Mouse (Mus musculus) limb, embryonic 10.5 days (tissue): ENCODE measurements around the gene Cbfa2t2. TPM values are rescaled to one million over a fixed set of nuclear protein-coding genes. Genes with fewer than 3 reads are reported as not detected.
A peak's percentile ranks its signal among the peaks of the same experiment; 100 is the strongest.

Experiments used
- DNase-seq: peaks from one replicate; pipeline ENCODE4 v3.0.0-alpha.2; 2017; ENCODE audit warnings: low spot score
- H3K27ac ChIP-seq: fragments of 300-500 bp; sonication (generic); 2 replicates; pipeline ENCODE4 v1.5.1; 2016; ENCODE audit warnings: mild to moderate bottlenecking
- H3K27me3 ChIP-seq: fragments of 300-500 bp; sonication (generic); 2 replicates; pipeline ENCODE4 v1.6.1; 2016; ENCODE audit warnings: low read depth, mild to moderate bottlenecking; ENCODE audit not compliant: poor library complexity, severe bottlenecking
- H3K36me3 ChIP-seq: fragments of 300-500 bp; sonication (generic); 2 replicates; pipeline ENCODE4 v1.6.1; 2016; ENCODE audit warnings: mild to moderate bottlenecking, moderate library complexity
- H3K4me1 ChIP-seq: fragments of 300-500 bp; sonication (generic); 2 replicates; pipeline ENCODE4 v1.6.1; 2016
- H3K4me3 ChIP-seq: fragments of 300-500 bp; sonication (generic); 2 replicates; pipeline ENCODE4 v1.5.1; 2016; ENCODE audit warnings: mild to moderate bottlenecking, moderate library complexity
- H3K9me3 ChIP-seq: fragments of 300-500 bp; sonication (generic); replicated peaks from 2 replicates; pipeline ENCODE4 v1.6.1; 2016; ENCODE audit warnings: mild to moderate bottlenecking
- WGBS: fragments of 180-500 bp; shearing (Covaris S2); methylation state at CpG from one replicate; pipeline ENCODE4 v1.1.7; 2016; 5-methylcytosine and 5-hydroxymethylcytosine counted together
- polyA plus RNA-seq: library from polyadenylated mRNA; unstranded; fragments of >200 nt; fragmentation: Nextera tagmentation; extraction: Ambion mirVana; gene quantifications from 2 replicates; pipeline ENCODE4 v1.2.1, GENCODE M21; 2016

The Cbfa2t2 gene
- polyA plus RNA-seq, 1 experiment from 2014 or later: 59.2 TPM

DNA sequence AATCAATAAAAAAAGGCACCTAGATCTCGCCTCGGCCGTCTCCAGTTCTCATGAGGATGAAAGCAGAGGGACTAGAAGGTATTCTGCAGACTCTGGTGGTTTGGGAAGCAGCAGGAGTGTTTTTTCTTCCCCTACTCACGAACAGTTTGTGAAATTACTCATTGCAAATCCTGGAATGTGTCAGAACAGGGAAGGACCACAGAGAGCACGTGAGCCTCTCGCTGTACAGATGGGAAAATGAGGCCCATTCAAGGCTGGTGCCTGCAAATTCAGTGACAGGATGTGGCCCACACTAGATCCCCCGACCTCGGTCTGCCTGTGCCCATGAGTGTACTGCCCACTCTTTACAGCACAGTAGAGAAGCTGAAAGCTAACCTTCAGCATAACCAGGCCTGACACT lies 135.7 kb downstream of the Cbfa2t2 start:
- Histone ChIP-seq H3K4me1 (peaks cover 35% of the 10 kb centered on the region), H3K36me3 (0 out of 2 replicates have a peak, but pooled peaks cover 3% of the 10 kb centered on the region)
- no peak for DNase-seq

DNA sequence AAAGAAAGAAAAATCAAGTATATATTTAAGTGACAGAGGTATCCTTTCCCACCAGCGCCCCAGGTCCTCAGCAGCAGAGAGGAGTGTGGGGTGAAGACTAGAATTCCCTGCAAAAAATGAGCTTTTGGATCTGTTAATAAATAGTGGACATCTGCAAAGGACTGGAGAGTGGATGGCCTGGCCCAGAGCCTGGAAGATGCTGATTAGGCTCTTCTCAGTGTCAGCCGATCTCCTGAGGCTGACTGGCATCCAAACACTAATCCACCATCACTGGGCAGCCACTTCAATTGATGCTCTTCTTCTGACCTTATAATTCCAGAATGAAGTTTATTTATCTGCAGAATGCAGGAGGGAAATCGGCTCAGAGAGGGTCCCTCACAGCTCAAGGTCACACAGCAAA lies 136.7 kb downstream of the Cbfa2t2 start:
- 93% methylated on average over 3 of the region's 3 CpGs for WGBS

More for the DNA sequence above, 135.7 kb downstream of the Cbfa2t2 start:
- Histone ChIP-seq H3K27ac (no peak overlapping the region), H3K4me3 (no peak overlapping the region), H3K9me3 (no peaks in the 10 kb centered on the region), H3K27me3 (no peaks in the 10 kb centered on the region)
- 81% methylated on average over 8 of the region's 8 CpGs for WGBS

DNA sequence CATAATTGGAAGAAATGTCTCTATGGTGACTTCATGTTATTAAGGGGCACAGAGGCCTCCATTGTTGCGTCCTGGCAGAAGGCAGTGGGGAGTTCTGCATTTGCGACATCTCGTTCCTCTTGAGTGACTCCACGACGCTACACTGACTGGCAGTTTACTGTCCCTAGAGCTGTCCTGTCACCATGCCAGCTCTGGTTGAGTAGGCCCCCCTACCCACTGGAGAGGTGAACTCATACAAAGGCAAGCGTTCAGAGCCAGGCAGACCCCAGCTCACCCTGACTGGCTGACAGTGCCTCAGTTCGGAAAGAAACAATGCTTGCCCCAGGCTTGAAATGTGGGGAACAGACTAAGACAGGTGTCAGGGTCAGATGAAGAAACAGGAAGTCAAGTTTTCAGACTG lies 138.0 kb downstream of the Cbfa2t2 start:
- Histone ChIP-seq H3K4me3 (no peak overlapping the region), H3K9me3 (no peaks in the 10 kb centered on the region), H3K27ac (no peak overlapping the region), H3K36me3 (no peaks in the 10 kb centered on the region), H3K27me3 (no peaks in the 10 kb centered on the region), H3K4me1 (peaks cover 19% of the 10 kb centered on the region)
- no peak for DNase-seq
- 79% methylated on average over 7 of the region's 7 CpGs for WGBS

More for the DNA sequence above, 136.7 kb downstream of the Cbfa2t2 start:
- Histone ChIP-seq H3K27ac (no peak overlapping the region), H3K4me3 (no peak overlapping the region), H3K9me3 (no peaks in the 10 kb centered on the region), H3K4me1 (peaks cover 31% of the 10 kb centered on the region), H3K36me3 (no peaks in the 10 kb centered on the region), H3K27me3 (no peaks in the 10 kb centered on the region)
- no peak for DNase-seq

DNA sequence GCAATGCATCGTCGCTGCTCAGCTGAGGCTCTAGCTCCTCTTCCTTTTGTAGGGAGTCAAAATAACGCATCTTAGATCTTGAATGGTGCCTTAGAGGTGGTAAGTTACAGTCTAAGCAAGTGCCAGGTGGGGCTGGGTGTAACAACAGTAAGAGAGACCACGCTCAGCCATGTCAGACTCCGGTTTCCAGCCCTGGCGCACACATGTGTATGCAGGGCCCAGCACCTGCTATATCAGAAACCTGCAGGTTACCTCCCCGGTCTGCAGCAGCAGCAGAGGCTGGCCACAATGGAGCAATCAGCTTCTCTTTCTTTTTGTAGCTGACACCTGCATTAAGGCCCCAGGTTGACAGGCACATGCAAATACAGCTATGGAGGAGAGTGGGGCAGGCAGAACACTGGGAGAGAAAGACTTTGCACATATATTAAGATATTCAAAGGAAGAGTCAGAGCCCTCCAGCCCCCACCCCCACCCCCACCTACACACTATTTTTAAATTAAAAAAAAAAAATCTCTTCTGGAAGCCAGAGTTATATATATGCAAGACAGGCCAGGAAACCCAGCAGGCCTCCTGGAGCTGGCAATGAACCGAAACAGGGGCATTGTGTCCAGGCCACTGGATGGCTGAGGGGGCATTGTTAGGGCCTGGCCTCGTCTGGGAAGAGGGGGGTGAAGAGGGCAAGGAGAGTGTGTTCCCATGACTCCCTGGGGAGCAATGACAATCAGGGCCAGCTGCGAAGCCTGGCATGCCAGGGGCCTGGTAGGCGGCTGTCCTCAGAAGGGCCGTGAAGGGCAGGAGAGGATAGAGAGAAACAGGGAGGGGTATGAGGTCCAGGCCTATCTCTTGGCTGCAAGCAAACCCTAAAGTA lies 140.8 kb downstream of the Cbfa2t2 start:
- H3K9me3 ChIP-seq: no peaks in the 10 kb centered on the region
- H3K4me3 ChIP-seq: no peak overlapping the region
- no peak for DNase-seq
- H3K27me3 ChIP-seq: no peaks in the 10 kb centered on the region
- peaks cover 4% of the 10 kb centered on the region; the same call in 1 of the 2 replicates for H3K4me1 ChIP-seq
- 58% methylated on average over 12 of the region's 12 CpGs for WGBS
- no peaks in the 10 kb centered on the region for H3K36me3 ChIP-seq
- no peak overlapping the region for H3K27ac ChIP-seq

DNA sequence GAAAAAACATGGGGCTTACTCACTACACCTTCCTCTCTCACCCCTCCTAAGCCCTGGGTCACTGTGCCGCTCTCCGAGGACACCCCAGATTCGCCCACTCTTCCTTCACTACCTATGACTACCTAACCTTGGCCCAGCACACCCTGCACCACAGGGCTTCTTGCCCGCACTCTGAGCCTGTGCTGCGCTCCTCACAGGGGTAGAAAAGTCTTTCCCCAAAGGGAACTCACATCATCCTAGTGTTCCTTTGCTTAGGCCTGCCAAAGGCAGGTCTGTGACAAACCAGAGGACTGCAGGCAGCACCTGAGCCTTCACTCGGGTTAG lies 141.4 kb downstream of the Cbfa2t2 start:
- 90% methylated on average over 6 of the region's 6 CpGs for whole genome bisulfite sequencing
- no peak overlapping the region for H3K27ac ChIP-seq
- H3K27me3 ChIP-seq: no peaks in the 10 kb centered on the region

DNA sequence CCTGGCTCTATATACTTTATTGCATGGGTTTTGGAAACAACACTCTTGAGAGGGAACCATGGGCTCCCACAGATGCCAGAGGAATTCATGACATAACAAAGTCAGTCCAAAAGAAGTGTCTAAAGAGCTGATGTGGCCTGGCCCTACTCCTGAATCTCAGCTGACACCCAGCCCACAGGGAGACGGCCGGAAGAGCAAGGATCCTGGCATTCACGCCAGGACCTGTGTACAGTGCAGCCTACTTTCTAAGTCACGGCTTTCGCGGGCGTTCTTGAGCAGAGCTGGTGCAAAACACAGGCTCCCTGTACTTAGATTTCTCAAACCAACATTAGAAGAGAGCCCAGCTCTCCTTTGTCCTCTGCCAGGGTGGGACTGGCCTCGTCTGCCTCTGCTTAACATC lies 144.3 kb downstream of the Cbfa2t2 start:
- H3K27ac ChIP-seq: no peak overlapping the region
- 84% methylated on average over 8 of the region's 8 CpGs for WGBS

More for the DNA sequence above, 141.4 kb downstream of the Cbfa2t2 start:
- Histone ChIP-seq H3K36me3 (no peaks in the 10 kb centered on the region), H3K4me1 (0 out of 2 replicates have a peak, but pooled peaks cover 3% of the 10 kb centered on the region), H3K4me3 (no peak overlapping the region), H3K9me3 (no peaks in the 10 kb centered on the region)
- no peak for DNase-seq

DNA sequence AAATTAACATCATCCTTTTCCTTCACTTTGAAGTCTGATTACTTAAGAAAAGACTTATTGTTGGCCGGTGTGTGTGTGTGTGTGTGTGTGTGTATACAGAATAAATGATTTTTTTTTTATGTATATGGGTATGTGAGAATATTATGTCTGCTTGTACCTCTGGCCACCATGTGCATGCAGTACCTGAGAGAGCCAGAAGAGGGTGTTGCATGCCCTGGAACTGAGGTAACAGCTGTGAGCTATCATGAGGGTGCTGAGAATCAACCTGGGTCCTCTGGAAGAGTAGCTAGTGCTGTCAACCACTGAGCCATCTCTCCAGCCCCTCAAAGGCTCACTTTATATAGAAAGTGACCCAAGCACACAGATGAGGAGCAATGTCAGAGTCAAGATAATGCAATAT lies 145.1 kb downstream of the Cbfa2t2 start:
- H3K4me1 ChIP-seq: peaks cover 17% of the 10 kb centered on the region
- WGBS: 100% methylated on average over 1 of the region's 1 CpGs
- no peak overlapping the region for H3K4me3 ChIP-seq
- no peaks in the 10 kb centered on the region for H3K27me3 ChIP-seq
- no peaks in the 10 kb centered on the region for H3K36me3 ChIP-seq
- DNase-seq: no peak
- H3K9me3 ChIP-seq: no peaks in the 10 kb centered on the region
- no peak overlapping the region for H3K27ac ChIP-seq

More for the DNA sequence above, 144.3 kb downstream of the Cbfa2t2 start:
- Histone ChIP-seq H3K9me3 (no peaks in the 10 kb centered on the region), H3K4me1 (peaks cover 14% of the 10 kb centered on the region), H3K36me3 (no peaks in the 10 kb centered on the region), H3K4me3 (no peak overlapping the region), H3K27me3 (no peaks in the 10 kb centered on the region)
- no peak for DNase-seq

DNA sequence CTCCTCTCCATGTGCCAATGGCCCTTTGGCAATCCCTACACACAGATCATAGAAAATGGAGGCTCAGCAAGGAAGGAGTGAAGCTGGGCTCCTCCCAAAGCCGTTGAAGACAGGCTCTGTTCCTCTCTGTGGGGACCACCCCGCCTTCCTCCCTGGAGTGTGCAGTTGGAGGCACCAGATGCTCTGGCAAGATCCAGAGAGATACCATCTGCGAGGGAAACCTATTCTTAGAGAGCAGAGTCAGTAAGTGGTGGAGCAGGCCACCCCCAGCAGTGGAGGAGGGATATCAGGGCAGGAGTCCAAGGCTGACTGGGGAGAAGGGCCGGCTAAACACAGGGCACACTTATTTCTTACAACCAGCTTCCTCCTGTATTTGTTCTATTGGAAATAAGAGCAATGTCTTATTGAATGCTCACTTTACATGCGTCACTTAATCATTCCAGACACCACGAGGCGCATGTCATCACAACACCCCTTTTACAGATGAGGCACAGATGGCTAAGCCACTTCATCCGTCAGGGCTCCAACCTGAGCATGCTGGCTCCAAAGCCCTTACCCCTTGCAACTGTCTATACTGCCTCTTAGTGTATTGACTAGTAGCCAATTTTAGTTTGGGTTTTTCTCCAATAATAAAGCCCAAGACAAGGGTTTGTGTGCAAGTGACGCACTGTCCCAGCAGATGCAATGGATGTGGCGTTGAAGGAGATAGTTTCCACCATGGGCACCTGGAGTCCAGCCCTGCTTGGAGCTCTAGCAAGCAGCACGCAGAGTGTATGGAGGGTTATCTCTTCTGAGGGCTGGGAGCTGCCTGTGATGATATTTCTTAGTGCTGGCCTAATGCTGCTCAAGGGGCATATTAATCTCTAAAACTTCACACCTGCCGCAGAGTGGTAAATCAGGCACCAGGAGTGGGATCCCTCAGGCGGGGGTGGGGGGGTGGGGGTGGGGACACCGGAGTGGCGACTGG lies 147.9 kb downstream of the Cbfa2t2 start:
- Histone ChIP-seq H3K4me3 (no peak overlapping the region), H3K27ac (no peak overlapping the region), H3K4me1 (peaks cover 14% of the 10 kb centered on the region), H3K9me3 (no peaks in the 10 kb centered on the region), H3K27me3 (no peaks in the 10 kb centered on the region), H3K36me3 (peaks cover 2% of the 10 kb centered on the region; the same call in 1 of the 2 replicates)
- DNase-seq: no peak
- 77% methylated on average over 15 of the region's 15 CpGs for WGBS

DNA sequence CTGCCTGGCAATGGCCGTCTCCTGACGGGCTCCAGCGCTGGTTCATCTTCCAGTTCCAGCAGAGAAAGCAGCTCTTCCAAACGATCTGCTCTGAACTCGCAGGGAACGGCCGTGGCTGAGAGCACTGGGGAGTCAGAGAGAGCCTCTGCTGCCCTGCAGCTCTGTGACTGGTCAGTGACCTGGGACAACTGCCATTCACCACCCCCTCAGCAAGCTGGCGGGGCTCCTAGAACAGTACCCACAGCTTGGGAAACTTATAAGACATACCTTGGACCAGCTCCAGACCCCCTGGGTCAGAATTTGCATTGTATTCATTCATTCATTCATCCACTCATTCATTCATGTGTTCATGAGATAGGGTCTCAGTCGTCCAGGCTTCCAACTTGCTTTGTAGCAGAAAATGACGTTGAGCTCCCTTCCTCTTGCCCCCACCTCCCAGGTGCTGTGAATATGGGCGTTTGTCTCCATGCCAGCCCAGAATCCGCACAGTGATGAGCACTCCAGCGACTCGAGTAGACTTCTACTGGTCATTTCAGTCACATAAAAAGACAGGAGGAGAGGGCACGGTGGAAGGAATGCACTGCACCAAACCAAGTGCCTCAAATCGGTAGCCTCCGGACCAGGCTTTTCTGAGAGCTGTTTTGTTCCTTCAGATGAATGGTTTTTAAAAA lies 148.8 kb downstream of the Cbfa2t2 start:
- H3K36me3 ChIP-seq: peaks cover 2% of the 10 kb centered on the region; the same call in 1 of the 2 replicates
- H3K4me3 ChIP-seq: no peak overlapping the region
- DNase-seq: no peak
- peaks cover 14% of the 10 kb centered on the region for H3K4me1 ChIP-seq
- no peak overlapping the region for H3K27ac ChIP-seq
- WGBS: 76% methylated on average over 17 of the region's 17 CpGs
- no peaks in the 10 kb centered on the region for H3K27me3 ChIP-seq
- no peaks in the 10 kb centered on the region for H3K9me3 ChIP-seq

DNA sequence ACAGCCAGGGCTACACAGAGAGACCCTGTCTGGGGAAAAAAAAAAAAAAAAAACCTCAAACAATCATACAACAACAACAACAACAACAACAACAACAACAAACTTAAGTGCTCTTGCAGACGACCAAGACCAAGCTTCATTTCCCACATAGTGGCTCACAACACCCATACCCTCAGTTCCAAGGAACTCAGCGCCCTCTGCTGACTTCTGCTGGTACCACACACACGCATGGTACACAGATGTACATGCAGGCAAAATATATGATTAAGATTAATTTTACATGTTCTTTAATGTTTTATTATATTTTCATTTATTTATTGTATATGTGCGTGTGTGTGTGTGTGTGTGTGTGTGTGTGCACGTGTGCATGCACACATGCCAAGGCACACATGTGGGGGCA lies 150.1 kb downstream of the Cbfa2t2 start:
- 72% methylated on average over 5 of the region's 5 CpGs for WGBS
- peak; percentile 56 for DNase-seq
- Histone ChIP-seq H3K9me3 (no peaks in the 10 kb centered on the region), H3K36me3 (peaks cover 2% of the 10 kb centered on the region; the same call in 1 of the 2 replicates), H3K27ac (no peak overlapping the region), H3K4me3 (no peak overlapping the region), H3K4me1 (peaks cover 14% of the 10 kb centered on the region), H3K27me3 (no peaks in the 10 kb centered on the region)
